Mouse (Mus musculus): ENCODE data around the gene Gm45837. TPM values are rescaled to one million over a fixed set of nuclear protein-coding genes. Genes with fewer than 3 reads are reported as not detected.

Gene Gm45837
- total and polyA plus RNA-seq, 2 experiments, result not detected

Other genes with a start within 250 kb of the Gm45837 start
- 8.7 and 9.1 TPM in 2 replicates for gene Atg16l2, start 108.6 kb upstream of the Gm45837 start, total RNA-seq (2014; rRNA removed)
- 8.2 and 13.8 TPM in 2 replicates for gene Atg16l2, start 108.6 kb upstream of the Gm45837 start, polyA plus RNA-seq (2012; rRNA removed)
- gene Stard10, start 93.8 kb upstream of the Gm45837 start, total RNA-seq (2014; rRNA removed), result 779 and 846 TPM in 2 replicates
- gene Stard10, start 93.8 kb upstream of the Gm45837 start, polyA plus RNA-seq (2012; rRNA removed), result 1,131 and 1,407 TPM in 2 replicates
- 43.8 and 51.0 TPM in 2 replicates for gene Arap1, start 62.8 kb upstream of the Gm45837 start, total RNA-seq (2014; rRNA removed)
- 88.2 and 89.2 TPM in 2 replicates for gene Arap1, start 62.8 kb upstream of the Gm45837 start, polyA plus RNA-seq (2012; rRNA removed)
- gene Pde2a, start 10.8 kb downstream of the Gm45837 start, total RNA-seq (2014; rRNA removed), result 11.4 and 13.2 TPM in 2 replicates
- 7.7 and 7.9 TPM in 2 replicates for gene Pde2a, start 10.8 kb downstream of the Gm45837 start, polyA plus RNA-seq (2012; rRNA removed)
- 0.94 and 1.2 TPM in 2 replicates for gene Art2b, start 174.7 kb downstream of the Gm45837 start, total RNA-seq (2014; rRNA removed)
- gene Art2b, start 174.7 kb downstream of the Gm45837 start, polyA plus RNA-seq (2012; rRNA removed), result 0.56 and 0.75 TPM in 2 replicates

All from liver, adult 2 months (tissue).